Mouse (Mus musculus): ENCODE measurements around the gene Prss35.
A peak's percentile ranks its signal among the peaks of the same experiment; 100 is the strongest.

Gene Prss35

GRCm38 (mm10) chr9:86798686-86799085, 55.2 kb downstream of the Prss35 start:
- no peak for DNase-seq (ENCODE audit: extremely low spot score)

DNA sequence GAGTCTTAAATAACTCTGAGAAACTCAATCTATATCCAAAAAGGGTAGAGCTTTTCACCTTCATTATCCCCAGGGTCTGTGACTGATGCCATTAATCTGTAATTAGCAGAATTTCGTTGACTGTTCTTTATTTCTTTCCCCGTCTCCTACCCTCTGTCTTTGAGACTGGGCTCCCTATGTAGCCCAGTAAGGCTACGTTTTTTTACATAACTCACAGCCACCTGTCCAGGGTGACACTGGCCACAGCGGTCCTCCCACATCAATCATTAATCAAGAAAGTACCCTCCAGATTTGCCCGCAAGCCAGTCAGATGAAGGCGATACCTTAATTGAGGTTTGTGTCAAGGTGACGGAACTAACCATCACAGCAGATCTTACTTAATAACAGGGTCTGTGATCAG, 55.6 kb downstream of the Prss35 start:
- no peak for DNase-seq (ENCODE audit: extremely low spot score)

DNA sequence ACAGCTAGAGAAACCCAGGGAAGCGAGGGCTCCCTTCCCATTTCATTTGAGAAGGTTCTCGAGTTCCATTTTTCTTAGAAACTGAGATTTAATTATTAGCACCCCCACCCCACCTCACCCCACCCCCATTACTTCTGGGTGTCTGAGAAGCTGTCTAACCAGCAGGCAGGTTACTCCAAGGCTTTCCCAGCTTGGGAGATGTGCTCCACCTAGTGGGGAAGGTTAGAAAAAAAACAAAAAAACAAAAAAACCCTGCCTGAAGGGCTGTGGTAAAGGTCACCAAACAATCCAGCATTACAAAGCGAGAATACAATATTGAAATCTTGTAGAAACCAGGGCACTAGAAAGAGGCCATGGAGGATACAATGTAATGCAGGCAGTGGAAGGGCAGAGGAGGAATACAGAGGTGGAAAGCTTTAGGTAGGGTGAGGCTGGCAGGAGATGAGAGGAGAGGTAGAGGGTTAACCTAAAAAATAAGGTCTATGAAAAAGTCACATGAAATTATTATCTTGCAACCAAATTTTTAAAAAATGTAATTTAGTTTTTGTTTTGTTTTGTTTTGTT, 57.2 kb downstream of the Prss35 start:
- peak; percentile 53 for DNase-seq (ENCODE audit: extremely low spot score)
